Mouse (Mus musculus) CH12.LX (cell line): ENCODE data around the gene Utp11.
A peak's percentile ranks its signal among the peaks of the same experiment; 100 is the strongest.

ENCODE experiments used
- CHD1 ChIP-seq: IDR thresholded peaks from 2 replicates; pipeline ENCODE4 v1.6.1; 2012; ENCODE audit warnings: low read depth, low read length, improper control_type of control experiment, inconsistent platforms
- CHD2 ChIP-seq: IDR thresholded peaks from 2 replicates; pipeline ENCODE4 v1.6.1; 2011; ENCODE audit warnings: low read length, improper control_type of control experiment
- CTCF ChIP-seq, 2 experiments: IDR thresholded peaks in 1 of 2; conservative IDR thresholded peaks in 1 of 2; 2 replicates each; pipeline ENCODE4 v1.5.1; 2011 to 2012; ENCODE audit warnings: low read depth in 2 of 2, low read length in 2 of 2, improper control_type of control experiment in 1 of 2, inconsistent platforms in 1 of 2, mild to moderate bottlenecking in 1 of 2, moderate library complexity in 1 of 2
- ELF1 ChIP-seq: IDR thresholded peaks from 2 replicates; pipeline ENCODE4 v1.6.1; 2014; ENCODE audit warnings: low read depth, mild to moderate bottlenecking, inconsistent platforms, low read length, improper control_type of control experiment
- EP300 ChIP-seq: IDR thresholded peaks from 2 replicates; pipeline ENCODE4 v1.6.1; 2011; ENCODE audit warnings: low read length, improper control_type of control experiment
- NELFE ChIP-seq: IDR thresholded peaks from 2 replicates; pipeline ENCODE4 v1.6.1; 2011; ENCODE audit warnings: low read depth, low read length, improper control_type of control experiment
- NRF1 ChIP-seq: IDR thresholded peaks from 2 replicates; pipeline ENCODE4 v1.6.1; 2014; ENCODE audit warnings: low read depth, mild to moderate bottlenecking, inconsistent platforms, low read length, improper control_type of control experiment, moderate library complexity
- POLR2A ChIP-seq: IDR thresholded peaks from 2 replicates; pipeline ENCODE4 v1.6.1; 2011; ENCODE audit warnings: low read depth, mild to moderate bottlenecking, improper control_type of control experiment, low read length
- USF2 ChIP-seq: conservative IDR thresholded peaks from 2 replicates; pipeline ENCODE4 v1.6.1; 2011; ENCODE audit warnings: low read depth, low read length, improper control_type of control experiment
- ZKSCAN1 ChIP-seq: IDR thresholded peaks from 2 replicates; pipeline ENCODE4 v1.6.1; 2012; ENCODE audit warnings: low read depth, inconsistent platforms, low read length, improper control_type of control experiment, borderline replicate concordance

GRCm38 (mm10) chr4:124741376-124742343 lies 48.3 kb upstream of the Utp11 start, which contains the start of gene Inpp5b:
- TF ChIP-seq CTCF (conservative IDR thresholded peaks at IDR 0.05 in 1 of 2, IDR thresholded peaks at IDR 0.05 in 1 of 2; ENCODE audit: low read depth in 2 of 2, low read length in 2 of 2) = peak in 1 of 2 experiments; percentile 17; a peak in 1 of 4 replicates
- no peak for TF ChIP-seq USF2
- peak; percentile 44; the same call in 1 of the 2 replicates for TF ChIP-seq ELF1
- TF ChIP-seq POLR2A = peak; percentile 69
- TF ChIP-seq NRF1 = no peak
- peak; percentile 96 for TF ChIP-seq CHD1
- no peak; the same call in 1 of the 2 replicates for TF ChIP-seq NELFE
- peak; percentile 57 for TF ChIP-seq EP300
- no peak for TF ChIP-seq ZKSCAN1
- TF ChIP-seq CHD2 = peak; percentile 74
